18 mouse cellular contexts compared by ENCODE assay signal in genomic region chr17:79463074-79463694, GRCm38 (mm10).
"Had no signal": no experiment of that assay in that cellular context is flagged by ENCODE, and none has a peak within 500 bp of the region (broad histone marks: within the 10 kb centered on the region; RNA-seq: fewer than 3 reads in every experiment).

No protein-coding gene starts in this region.

- DNase-seq: kidney, adult 2 months; kidney, postnatal 25 days; layer of hippocampus, postnatal 36 days; liver, embryonic 13.5 days; lung, adult 2 months; lung, postnatal 14 days; lung, postnatal 4 days; midbrain, embryonic 14.5 days; retina, postnatal 1 day; right cerebral cortex, postnatal 25 days; spleen, adult 18-20 months; thymus, postnatal 25 days had no signal

- H3K4me2 ChIP-seq: liver, embryonic 13.5 days; midbrain, embryonic 11.5 days; neural tube, embryonic 13.5 days; stomach, embryonic 15.5 days had no signal

- H3K4me1 ChIP-seq: liver, embryonic 13.5 days; megakaryocyte, embryonic 14.5 days; neural tube, embryonic 13.5 days; stomach, embryonic 15.5 days had no signal

- H3K4me3 ChIP-seq: left cerebral cortex, adult 2 months; liver, embryonic 13.5 days; megakaryocyte, embryonic 14.5 days; neural tube, embryonic 13.5 days; stomach, embryonic 15.5 days had no signal

- H3K27ac ChIP-seq: kidney, postnatal 0 days; left cerebral cortex, adult 2 months; liver, embryonic 13.5 days; neural tube, embryonic 13.5 days; stomach, embryonic 15.5 days had no signal

- H3K9ac ChIP-seq: liver, embryonic 13.5 days; neural tube, embryonic 13.5 days; stomach, embryonic 15.5 days had no signal

- H3K36me3 ChIP-seq: liver, embryonic 13.5 days; neural tube, embryonic 13.5 days; stomach, embryonic 15.5 days had no signal

- H3K27me3 ChIP-seq: liver, embryonic 13.5 days; megakaryocyte, embryonic 14.5 days; neural tube, embryonic 13.5 days; stomach, embryonic 15.5 days had no signal

- H3K9me3 ChIP-seq: liver, embryonic 13.5 days; neural tube, embryonic 13.5 days; stomach, embryonic 15.5 days had no signal
